Mouse (Mus musculus) ES-CJ7 (cell line): ENCODE results near the gene Rpl21.

Experiments
- DNase-seq: peaks from one replicate; pipeline ENCODE4 v3.0.0; 2011; ENCODE audit warnings: low read depth, low spot score

Rpl21 gene

GRCm38 (mm10) chr5:146832769-146833448 is at the start of gene Rpl21:
TSS of gene Rpl21 (plus strand) at chr5:146832890.
- DNase-seq, result peak; percentile 97

GRCm38 (mm10) chr5:146783300-146783699 is 49.4 kb upstream of the Rpl21 start:
- no peak for DNase-seq

DNA sequence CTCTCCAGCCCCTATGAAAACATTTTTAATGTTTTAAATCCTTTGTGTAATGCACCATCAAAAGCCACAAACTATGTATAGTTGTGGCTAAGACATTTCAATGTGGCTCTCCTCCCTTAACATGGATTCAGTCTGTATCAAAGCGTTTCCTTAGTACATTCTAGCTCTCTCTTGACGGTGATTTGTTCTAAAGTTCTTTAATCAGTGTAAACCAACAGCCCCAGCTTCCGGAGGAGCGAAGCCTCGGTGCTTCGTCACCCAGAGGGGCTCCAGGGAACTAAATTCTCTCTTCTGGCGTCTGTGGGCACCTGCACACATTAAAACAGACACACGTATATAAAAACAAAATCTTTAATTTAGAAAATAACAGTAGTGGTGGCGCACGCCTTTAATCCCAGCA is 48.8 kb upstream of the Rpl21 start:
- no peak for DNase-seq

- DNase-seq, result no peak
Observed at GRCm38 (mm10) chr5:146786123-146786522, 46.6 kb upstream of the Rpl21 start.

- DNase-seq, result no peak
Observed at GRCm38 (mm10) chr5:146789413-146789812, 43.3 kb upstream of the Rpl21 start.

GRCm38 (mm10) chr5:146790944-146791343 is 41.7 kb upstream of the Rpl21 start:
- DNase-seq, result no peak

GRCm38 (mm10) chr5:146792140-146792791 is 40.4 kb upstream of the Rpl21 start:
- DNase-seq, result no peak

- no peak for DNase-seq
Observed at GRCm38 (mm10) chr5:146793630-146794083, 39.0 kb upstream of the Rpl21 start.

- peak; percentile 23 for DNase-seq
Observed at GRCm38 (mm10) chr5:146794084-146794852, 38.4 kb upstream of the Rpl21 start.

- DNase-seq, result peak; percentile 97
Observed at GRCm38 (mm10) chr5:146794853-146795252, 37.8 kb upstream of the Rpl21 start, which contains the start of gene Usp12. TSS of gene Usp12 (minus strand) at chr5:146795006.

- DNase-seq, result no peak
Observed at GRCm38 (mm10) chr5:146795728-146796127, 37.0 kb upstream of the Rpl21 start.

DNA sequence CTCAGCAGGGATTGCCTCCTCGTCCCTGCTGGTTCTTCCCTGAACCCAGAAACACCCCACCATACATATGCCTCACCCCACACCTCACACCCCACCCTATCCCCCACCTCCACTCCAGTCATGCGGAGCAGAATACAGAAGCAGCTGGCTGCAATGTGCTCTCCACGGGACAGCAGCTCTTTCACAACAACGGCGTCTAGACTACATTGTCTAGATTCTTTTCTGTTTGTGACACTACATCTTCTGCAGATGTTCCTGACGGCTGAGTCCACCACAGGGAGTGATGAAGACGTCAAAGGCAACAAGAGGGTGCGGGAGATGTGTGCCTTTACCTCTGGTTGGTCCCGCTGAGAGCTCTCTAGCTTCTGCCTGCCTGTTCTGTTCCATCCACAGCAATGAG is 34.7 kb upstream of the Rpl21 start:
- DNase-seq, result no peak

DNA sequence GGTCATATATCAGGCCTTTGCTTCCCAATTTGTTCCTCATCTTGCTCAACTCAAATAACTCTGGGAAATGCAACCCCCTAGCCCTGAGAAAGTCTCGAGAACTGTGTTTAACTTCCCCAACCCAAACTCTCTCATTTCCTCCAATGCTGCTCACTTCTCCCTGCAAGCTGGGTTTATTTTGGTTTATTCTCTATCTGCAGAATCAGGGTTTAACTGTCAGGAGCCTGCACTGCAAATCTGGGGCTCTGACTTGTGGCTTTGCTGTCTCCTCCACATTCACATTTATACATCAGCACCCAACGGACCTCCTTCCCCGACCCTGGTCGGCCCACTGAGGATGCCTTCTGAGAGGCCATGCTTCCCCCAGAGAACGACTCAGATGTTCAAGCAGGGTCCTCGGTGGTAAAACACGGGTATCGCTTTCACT is 26.7 kb upstream of the Rpl21 start:
- no peak for DNase-seq

- no peak for DNase-seq
Observed at GRCm38 (mm10) chr5:146809951-146810350, 22.7 kb upstream of the Rpl21 start.

GRCm38 (mm10) chr5:146812866-146813265 is 19.8 kb upstream of the Rpl21 start:
- no peak for DNase-seq

DNA sequence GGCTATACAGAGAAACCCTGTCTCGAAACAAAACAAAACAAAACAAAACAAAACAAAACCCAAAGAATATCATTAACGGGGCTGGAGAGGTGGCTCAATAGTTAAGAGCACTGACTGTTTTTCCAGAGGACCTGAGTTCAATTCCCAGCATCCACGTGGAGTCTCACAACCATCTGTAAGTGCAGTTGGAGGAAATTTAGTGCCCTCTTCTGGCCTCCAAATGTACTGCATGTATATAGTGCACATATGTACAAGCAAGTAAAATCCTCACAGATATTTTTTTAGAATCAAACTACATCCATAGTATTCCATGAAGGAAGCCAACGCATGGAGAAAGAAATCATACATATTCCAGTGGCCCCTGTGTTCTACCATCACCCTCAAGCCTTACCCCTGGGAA is 19.3 kb upstream of the Rpl21 start:
- DNase-seq, result peak; percentile 79

DNA sequence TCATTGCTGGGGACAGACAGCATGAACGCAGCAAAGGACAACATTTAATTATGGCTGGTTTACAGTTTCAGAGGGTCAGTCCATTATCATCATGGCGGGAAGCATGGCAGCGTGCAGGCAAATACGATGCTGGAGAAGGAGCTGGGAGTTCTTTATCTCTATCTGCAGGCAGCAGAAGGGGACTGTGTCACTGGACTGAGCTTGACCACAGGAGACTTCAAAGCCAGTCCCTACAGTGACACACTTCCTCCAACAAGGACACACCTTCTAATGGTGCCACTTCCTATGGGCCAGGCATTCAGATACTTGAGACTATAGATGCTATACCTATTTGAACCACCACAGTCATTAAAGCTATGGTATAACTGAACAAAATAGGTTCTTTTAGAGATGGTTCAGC is 17.3 kb upstream of the Rpl21 start:
- DNase-seq, result no peak

- no peak for DNase-seq
Observed at GRCm38 (mm10) chr5:146817583-146817982, 15.1 kb upstream of the Rpl21 start.

- no peak for DNase-seq
Observed at GRCm38 (mm10) chr5:146818906-146819623, 13.6 kb upstream of the Rpl21 start.

DNA sequence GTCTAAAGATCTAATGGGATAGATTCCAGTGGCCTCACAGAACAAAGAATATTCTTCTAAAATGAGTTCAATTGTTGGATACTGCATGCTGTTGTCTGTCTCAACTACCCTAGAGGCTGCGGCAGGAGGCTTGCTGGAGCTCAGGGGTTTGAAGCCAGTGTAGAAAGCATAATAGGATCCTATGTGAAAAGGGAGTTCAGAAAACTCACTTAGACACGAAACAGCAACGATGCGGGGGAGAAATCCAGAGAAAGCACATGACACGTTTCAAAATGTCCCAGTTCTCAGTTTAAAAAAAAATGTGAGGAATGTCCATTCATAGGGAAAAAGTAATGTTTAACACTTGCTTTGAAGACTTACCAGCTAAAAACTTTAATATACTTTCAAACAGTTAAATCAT is 9.7 kb upstream of the Rpl21 start:
- DNase-seq, result no peak

- peak; percentile 79 for DNase-seq
Observed at GRCm38 (mm10) chr5:146829528-146829927, 3.2 kb upstream of the Rpl21 start.

DNA sequence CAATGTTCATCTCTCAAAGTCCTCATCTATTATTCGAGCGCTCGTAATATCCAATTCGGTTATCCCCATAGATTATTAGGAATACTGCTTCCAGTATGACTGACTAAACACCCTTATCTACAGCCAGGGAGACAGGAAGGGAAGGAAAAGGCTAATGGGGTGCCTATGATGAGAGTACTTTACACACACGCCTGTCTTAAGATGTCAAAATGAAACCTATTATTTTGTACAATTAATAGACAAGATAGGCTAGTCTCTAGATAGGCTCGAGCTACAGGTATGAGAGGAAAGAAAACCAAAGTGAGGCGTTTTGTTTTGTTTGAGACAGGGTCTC is 288 bp upstream of the Rpl21 start:
- no peak for DNase-seq
